Mouse (Mus musculus) cerebellum, adult 2 months (tissue): ENCODE measurements at regions not wholly inside any gene's neighbourhood (a gene's known extent, or its start where the extent isn't known, plus 50 kb on each side); places are given as distances from the start of the nearest gene placed in this dataset.
"Not testable (repeated sequence)": the region's sequence is repeated elsewhere in the genome, so short reads cannot be mapped to it uniquely, and the experiment has no call there.

Source experiments
- DNase-seq, 2 experiments: peaks; one replicate each; pipeline ENCODE4 v3.0.0; 2021
- H3K27ac ChIP-seq: fragments of 200-500 bp; 2 replicates; pipeline ENCODE4 v1.5.1; 2012; ENCODE audit warnings: low read length, control low read depth, inconsistent platforms; ENCODE audit not compliant: insufficient read depth
- H3K27me3 ChIP-seq: fragments of 200-500 bp; 2 replicates; pipeline ENCODE4 v1.6.1; 2012; ENCODE audit warnings: inconsistent platforms, mild to moderate bottlenecking, low read length, moderate library complexity; ENCODE audit not compliant: control insufficient read depth, insufficient read depth
- H3K4me1 ChIP-seq: fragments of 200-500 bp; 2 replicates; pipeline ENCODE4 v1.6.1; 2011; ENCODE audit warnings: low read length; ENCODE audit not compliant: control insufficient read depth, insufficient read depth
- H3K4me3 ChIP-seq: fragments of 200-500 bp; replicated peaks from 2 replicates; pipeline ENCODE3; 2011; ENCODE audit warnings: mild to moderate bottlenecking, low read depth, low read length, control low read depth; ENCODE audit not compliant: insufficient read depth
- CTCF ChIP-seq: fragments of 200-500 bp; IDR thresholded peaks from 2 replicates; pipeline ENCODE4 v1.5.1; 2011; ENCODE audit warnings: low read depth, mild to moderate bottlenecking, control low read depth, low read length, moderate library complexity, borderline replicate concordance; ENCODE audit not compliant: insufficient read depth
- POLR2A ChIP-seq: fragments of 200-500 bp; IDR thresholded peaks from 2 replicates; pipeline ENCODE4 v1.6.1; 2011; ENCODE audit warnings: low read length, control low read depth, borderline replicate concordance; ENCODE audit not compliant: insufficient read depth
- WGBS: fragments of 180-500 bp; shearing (Covaris S2); methylation state at CpG from one replicate; pipeline ENCODE4 v1.1.7; 2018; 5-methylcytosine and 5-hydroxymethylcytosine counted together

DNA sequence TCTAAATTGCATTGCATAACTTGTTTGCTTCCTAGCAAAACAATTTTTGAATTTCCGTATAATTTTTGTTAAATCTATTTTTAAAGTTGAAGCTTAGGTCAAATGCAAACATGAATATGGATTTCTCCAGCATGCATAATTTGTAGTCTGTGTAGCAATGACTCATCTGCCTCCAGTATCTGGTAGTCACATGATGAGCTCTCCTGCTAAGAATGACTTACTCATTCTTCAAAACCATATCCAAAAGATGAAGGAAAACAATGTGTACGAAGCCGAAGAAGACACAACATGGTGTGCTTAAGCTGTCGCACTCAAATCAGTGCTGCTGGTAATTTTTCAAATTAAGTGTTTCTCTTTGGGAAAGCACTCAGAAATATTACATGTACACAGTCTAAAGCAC, 1453.2 kb upstream of the Gje1 start:
- peak in 1 of 2 experiments; percentile 4 for DNase-seq
- H3K27me3 ChIP-seq: no peaks in the 10 kb centered on the region
- H3K4me1 ChIP-seq: no peaks in the 10 kb centered on the region
- no peak for TF ChIP-seq POLR2A
- TF ChIP-seq CTCF: no peak
- H3K4me3 ChIP-seq: no peak overlapping the region
- no peak overlapping the region for H3K27ac ChIP-seq
- 51% methylated on average over 4 of the region's 4 CpGs for WGBS

DNA sequence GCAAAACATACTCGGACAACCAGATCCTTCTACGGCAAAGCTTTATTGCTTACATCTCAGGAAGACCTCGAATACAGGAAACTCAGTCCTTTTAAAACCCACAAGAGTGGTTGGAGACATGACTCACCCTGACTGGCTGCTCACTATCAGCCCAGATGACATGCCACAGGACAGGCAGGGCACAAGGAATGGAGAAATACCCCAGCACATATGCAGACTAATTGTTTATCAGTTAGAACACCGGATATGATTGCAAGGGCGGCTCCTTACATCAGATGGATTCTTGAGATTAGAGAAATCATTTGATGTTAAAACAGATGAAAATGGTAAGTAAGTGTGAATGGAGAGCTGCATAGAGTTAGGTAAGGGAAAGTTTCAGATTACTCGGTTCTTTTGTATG, 1441.5 kb upstream of the Gje1 start:
- not testable (repeated sequence) for H3K4me3 ChIP-seq, H3K27me3 ChIP-seq, H3K4me1 ChIP-seq, H3K27ac ChIP-seq, DNase-seq
- 93% methylated on average over 6 of the region's 6 CpGs for WGBS

DNA sequence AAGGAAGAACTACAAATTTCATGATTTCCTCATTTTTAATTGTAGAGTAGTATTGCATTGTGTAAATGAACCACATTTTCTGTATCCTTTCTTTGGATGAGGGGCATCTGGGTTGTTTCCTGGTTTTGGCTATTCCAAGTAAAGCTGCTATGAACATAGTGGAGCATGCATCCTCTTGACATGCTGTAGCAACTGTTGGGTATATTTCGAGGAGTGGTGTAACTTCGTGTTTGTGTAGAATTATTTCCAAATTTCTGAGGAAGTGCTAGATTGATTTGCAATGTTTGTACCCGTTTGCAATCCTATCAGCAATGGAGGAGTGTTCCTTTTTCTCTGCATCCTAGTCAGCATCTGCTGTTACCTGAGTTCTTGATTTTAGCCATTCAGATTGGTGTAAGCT, 1440.4 kb upstream of the Gje1 start:
- TF ChIP-seq CTCF: no peak
- TF ChIP-seq POLR2A: no peak
- Histone ChIP-seq H3K27ac (no peak overlapping the region), H3K4me1 (no peaks in the 10 kb centered on the region), H3K4me3 (no peak overlapping the region), H3K27me3 (no peaks in the 10 kb centered on the region)
- WGBS: 89% methylated on average over 3 of the region's 3 CpGs
- DNase-seq: no peak

DNA sequence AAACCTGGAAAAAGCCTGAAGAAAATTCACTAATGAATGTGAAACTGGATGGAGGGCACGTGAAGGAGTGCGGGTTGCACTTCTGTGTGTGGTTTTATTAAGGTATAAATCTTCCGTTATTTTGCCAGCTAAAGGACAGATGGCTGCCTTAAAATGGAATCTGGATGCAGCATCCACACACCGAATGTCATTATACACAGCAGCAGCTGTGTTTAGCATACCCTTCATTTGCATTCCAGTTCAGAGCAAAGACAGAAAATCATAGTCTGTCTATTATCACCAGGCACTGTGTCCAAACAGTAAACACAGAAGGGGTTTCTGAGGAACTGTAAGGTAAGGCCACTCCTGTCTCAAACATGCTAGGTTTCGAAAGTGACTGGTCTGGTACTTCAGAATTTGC, 1438.9 kb upstream of the Gje1 start:
- WGBS: 53% methylated on average over 5 of the region's 5 CpGs

DNA sequence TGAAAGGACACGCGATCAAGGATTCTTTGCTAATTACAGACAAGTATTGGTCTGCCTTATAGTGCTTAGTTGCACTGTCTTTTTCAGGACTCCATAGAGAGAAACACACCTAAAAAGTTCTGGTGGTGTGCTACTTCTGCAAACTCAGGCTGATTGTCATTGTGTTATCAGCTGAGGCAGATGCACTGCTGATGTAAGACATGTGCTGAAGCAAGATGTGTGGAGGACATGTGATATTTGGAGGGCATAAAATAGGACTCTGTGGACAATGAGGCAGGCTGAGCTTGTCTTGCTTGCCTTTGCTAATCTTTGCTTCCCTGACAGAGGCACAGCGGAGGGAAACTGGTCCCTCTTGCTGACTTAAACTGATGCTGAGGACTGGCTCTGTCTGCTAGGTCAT, 1431.0 kb upstream of the Gje1 start:
- TF ChIP-seq POLR2A (no peak), CTCF (no peak)
- no peaks in the 10 kb centered on the region for H3K4me1 ChIP-seq
- DNase-seq: no peak
- 97% methylated on average over 3 of the region's 3 CpGs for WGBS
- H3K27ac ChIP-seq: no peak overlapping the region
- H3K4me3 ChIP-seq: no peak overlapping the region
- no peaks in the 10 kb centered on the region; the same call in 1 of the 2 replicates for H3K27me3 ChIP-seq

More for the DNA sequence above, 1438.9 kb upstream of the Gje1 start:
- Histone ChIP-seq H3K4me3 (no peak overlapping the region), H3K4me1 (no peaks in the 10 kb centered on the region), H3K27me3 (no peaks in the 10 kb centered on the region), H3K27ac (no peak overlapping the region)
- TF ChIP-seq CTCF (no peak), POLR2A (no peak)
- no peak for DNase-seq

DNA sequence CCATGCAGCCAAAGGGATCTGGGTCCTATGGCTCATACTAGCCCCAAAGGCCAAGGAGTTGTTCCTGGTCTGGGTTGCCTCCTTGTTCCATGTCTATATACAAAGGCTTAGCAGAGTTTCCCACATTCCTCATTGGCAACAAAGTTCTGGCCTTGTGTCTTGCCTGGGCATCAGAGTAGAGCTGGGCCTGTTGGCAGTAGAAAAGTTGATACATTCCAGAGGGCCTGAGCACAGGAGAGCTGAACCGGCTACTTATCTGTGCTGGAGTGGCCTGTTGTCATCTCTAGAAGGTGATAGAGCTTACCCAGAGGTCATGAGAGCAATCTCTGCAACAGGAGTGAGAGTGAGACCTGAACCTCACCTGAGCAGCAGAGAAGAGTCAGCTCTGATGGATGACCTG, 1427.4 kb upstream of the Gje1 start:
- Histone ChIP-seq H3K4me1 (no peaks in the 10 kb centered on the region), H3K27ac (no peak overlapping the region), H3K4me3 (no peak overlapping the region), H3K27me3 (no peaks in the 10 kb centered on the region; the same call in 1 of the 2 replicates)
- DNase-seq: no peak
- WGBS: 94% methylated on average over 1 of the region's 1 CpGs
- TF ChIP-seq POLR2A (no peak), CTCF (no peak)

DNA sequence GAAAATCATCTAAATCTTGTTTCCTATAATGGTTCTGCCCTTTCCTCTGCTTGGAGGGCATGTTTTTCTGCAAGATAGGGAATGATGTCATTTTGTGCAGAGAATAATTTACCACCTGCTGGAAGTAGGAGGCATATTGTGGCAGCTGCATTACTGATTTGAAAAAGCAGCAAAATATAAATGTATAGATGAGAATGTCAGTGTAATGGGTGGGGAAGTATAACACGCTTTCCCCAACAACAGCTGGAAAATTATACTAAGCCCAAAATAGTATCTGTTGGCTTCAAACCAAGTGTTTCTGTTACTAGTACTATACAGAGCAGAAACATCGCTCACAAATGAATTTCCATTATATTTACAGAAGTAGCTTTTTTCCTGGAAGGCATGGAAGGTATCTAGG, 1405.9 kb upstream of the Gje1 start:
- Histone ChIP-seq H3K4me1 (no peaks in the 10 kb centered on the region), H3K27me3 (no peaks in the 10 kb centered on the region), H3K4me3 (no peak overlapping the region), H3K27ac (no peak overlapping the region)
- DNase-seq: no peak
- no peak for TF ChIP-seq POLR2A
- no peak for TF ChIP-seq CTCF
- WGBS: 71% methylated on average over 2 of the region's 2 CpGs

DNA sequence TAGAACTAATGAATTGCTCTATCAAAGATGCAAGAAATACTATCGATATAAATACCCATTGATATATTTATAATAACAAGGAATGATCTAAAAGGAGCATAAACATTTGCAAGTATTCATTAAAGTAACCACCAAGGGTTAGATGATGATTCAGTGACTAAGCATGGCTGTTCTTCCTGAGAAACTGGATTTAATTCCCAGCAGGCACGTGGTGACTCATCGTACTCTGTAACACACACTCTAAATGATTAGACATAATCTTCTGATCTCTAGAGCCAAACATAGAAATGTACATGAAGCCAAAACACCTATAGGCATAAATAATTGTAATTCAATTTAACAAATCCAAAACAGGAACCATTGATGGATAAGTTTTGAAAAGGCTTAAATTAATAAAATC, 1370.2 kb upstream of the Gje1 start:
- WGBS: 78% methylated on average over 3 of the region's 3 CpGs
- H3K4me3 ChIP-seq: no peak overlapping the region
- no peak overlapping the region for H3K27ac ChIP-seq

DNA sequence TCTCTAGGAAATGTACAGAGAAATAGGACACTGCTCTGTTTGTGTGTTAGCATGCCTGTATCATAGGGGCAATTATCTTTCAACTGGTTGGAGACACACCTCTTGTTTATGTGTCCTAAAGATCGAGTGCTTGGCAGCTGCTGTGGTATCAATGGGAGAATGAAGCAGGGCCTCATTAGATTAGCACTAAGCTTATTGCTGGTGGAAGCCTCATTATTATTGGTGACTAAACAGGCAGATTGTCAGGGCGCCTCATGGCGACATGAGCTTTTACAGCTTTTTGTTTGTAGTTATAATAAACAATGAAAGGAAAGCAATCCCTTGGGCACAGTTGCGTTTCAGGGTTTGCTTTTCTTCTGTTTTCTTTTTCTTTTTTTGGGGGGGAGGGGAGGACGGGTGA, 1335.0 kb upstream of the Gje1 start:
- no peaks in the 10 kb centered on the region for H3K4me1 ChIP-seq
- no peak overlapping the region for H3K27ac ChIP-seq
- no peak for DNase-seq
- no peak overlapping the region for H3K4me3 ChIP-seq
- TF ChIP-seq POLR2A: no peak
- TF ChIP-seq CTCF: no peak
- WGBS: 61% methylated on average over 5 of the region's 5 CpGs
- H3K27me3 ChIP-seq: no peaks in the 10 kb centered on the region

More for the DNA sequence above, 1370.2 kb upstream of the Gje1 start:
- Histone ChIP-seq H3K4me1 (no peaks in the 10 kb centered on the region), H3K27me3 (no peaks in the 10 kb centered on the region)
- TF ChIP-seq CTCF: no peak
- no peak for TF ChIP-seq POLR2A
- DNase-seq: no peak
